Mouse (Mus musculus) forebrain, embryonic 14.5 days (tissue): ENCODE results near the gene Gm45234. TPM values are rescaled to one million over a fixed set of nuclear protein-coding genes. Genes with fewer than 3 reads are reported as not detected.
A peak's percentile ranks its signal among the peaks of the same experiment; 100 is the strongest.

ENCODE experiments used
- ATAC-seq: fragments of 200-750 bp; cut with Nextera tagmentation; 2 replicates; pipeline ENCODE4 v1.8.0; 2017; ENCODE audit warnings: mild to moderate bottlenecking, moderate library complexity
- DNase-seq: peaks from one replicate; pipeline ENCODE4 v3.0.0-alpha.2; 2015; ENCODE audit warnings: low spot score
- H3K27ac ChIP-seq: fragments of 300-500 bp; sonication (generic); 2 replicates; pipeline ENCODE4 v1.5.1; 2014; ENCODE audit warnings: low read depth, mild to moderate bottlenecking, control low read depth, low read length, moderate library complexity
- H3K27me3 ChIP-seq: fragments of 300-500 bp; sonication (generic); replicated peaks from 2 replicates; pipeline ENCODE4 v1.6.1; 2014; ENCODE audit warnings: low read length, control low read depth, mixed read lengths; ENCODE audit not compliant: control insufficient read depth, insufficient read depth
- H3K36me3 ChIP-seq: fragments of 300-500 bp; sonication (generic); 2 replicates; pipeline ENCODE4 v1.6.1; 2014; ENCODE audit warnings: low read length, control low read depth; ENCODE audit not compliant: control insufficient read depth, insufficient read depth
- H3K4me1 ChIP-seq: fragments of 300-500 bp; sonication (generic); 2 replicates; pipeline ENCODE4 v1.6.1; 2014; ENCODE audit warnings: antibody characterized with exemption, low read length, control low read depth; ENCODE audit not compliant: control insufficient read depth, insufficient read depth
- H3K4me2 ChIP-seq: fragments of 300-500 bp; sonication (generic); 2 replicates; pipeline ENCODE4 v1.6.1; 2014; ENCODE audit warnings: mild to moderate bottlenecking, control low read depth, low read length
- H3K4me3 ChIP-seq: fragments of 300-500 bp; sonication (generic); 2 replicates; pipeline ENCODE4 v1.5.1; 2014; ENCODE audit warnings: low read depth, low read length, control low read depth
- H3K9ac ChIP-seq: fragments of 300-500 bp; sonication (generic); 2 replicates; pipeline ENCODE4 v1.6.1; 2014; ENCODE audit warnings: mild to moderate bottlenecking, low read length, control low read depth, moderate library complexity
- H3K9me3 ChIP-seq: fragments of 300-500 bp; sonication (generic); replicated peaks from 2 replicates; pipeline ENCODE4 v1.6.1; 2016; ENCODE audit warnings: low read length, control low read depth, mixed read lengths; ENCODE audit not compliant: control insufficient read depth
- WGBS: fragments of 180-500 bp; shearing (Covaris S2); extraction: QIAGEN DNeasy Blood & Tissue Kit; methylation state at CpG from one replicate; pipeline ENCODE4 v1.1.7; 2014; 5-methylcytosine and 5-hydroxymethylcytosine counted together
- polyA plus RNA-seq: library from polyadenylated mRNA; unstranded; fragments of >200 nt; fragmentation: Nextera tagmentation; extraction: Ambion mirVana; gene quantifications from 2 replicates; pipeline ENCODE4 v1.2.1, GENCODE M21; 2014

Gm45234 gene
- polyA plus RNA-seq, 1 experiment from 2014 or later: not detected

- DNase-seq: no peak
- Histone ChIP-seq H3K4me2 (peak overlapping the region; percentile 77; the same call in 1 of the 2 replicates), H3K4me1 (peaks cover 18% of the 10 kb centered on the region), H3K4me3 (no peak overlapping the region), H3K36me3 (peaks cover 28% of the 10 kb centered on the region), H3K9ac (peak overlapping the region; percentile 88), H3K27ac (no peak overlapping the region), H3K27me3 (no peaks in the 10 kb centered on the region), H3K9me3 (no peaks in the 10 kb centered on the region)
- WGBS: 88% methylated on average over 10 of the region's 10 CpGs
- no peak for ATAC-seq
Measured at GRCm38 (mm10) chr6:124739231-124739796, 16.5 kb downstream of the Gm45234 start.

GRCm38 (mm10) chr6:124738511-124739023 is 17.3 kb downstream of the Gm45234 start, which contains the start of gene Ptpn6:
TSS of gene Ptpn6 (minus strand) at chr6:124738714.
- Histone ChIP-seq H3K4me2 (peak within 1 kb of the TSS; percentile 77; the same call in 1 of the 2 replicates), H3K4me3 (no peak within 1 kb of the TSS)
- WGBS: 31% methylated on average over 15 of the region's 15 CpGs

GRCm38 (mm10) chr6:124737040-124737439 is 18.8 kb downstream of the Gm45234 start:
- WGBS: 90% methylated on average over 11 of the region's 11 CpGs
- ATAC-seq: no peak

More at GRCm38 (mm10) chr6:124738511-124739023, 17.3 kb downstream of the Gm45234 start, which contains the start of gene Ptpn6:
- no peak for DNase-seq
- Histone ChIP-seq H3K27me3 (no peaks in the 10 kb centered on the region), H3K9me3 (no peaks in the 10 kb centered on the region), H3K36me3 (peaks cover 20% of the 10 kb centered on the region), H3K9ac (peak within 1 kb of the TSS; percentile 88), H3K4me1 (peaks cover 18% of the 10 kb centered on the region), H3K27ac (no peak within 1 kb of the TSS)
- ATAC-seq: no peak

GRCm38 (mm10) chr6:124734417-124734816 is 21.4 kb downstream of the Gm45234 start:
- ATAC-seq (no peak), DNase-seq (no peak)
- H3K4me3 ChIP-seq: no peak overlapping the region

More at GRCm38 (mm10) chr6:124737040-124737439, 18.8 kb downstream of the Gm45234 start:
- Histone ChIP-seq H3K36me3 (peaks cover 6% of the 10 kb centered on the region; the same call in 1 of the 2 replicates), H3K4me3 (no peak overlapping the region), H3K27me3 (no peaks in the 10 kb centered on the region), H3K27ac (no peak overlapping the region), H3K4me1 (peaks cover 16% of the 10 kb centered on the region), H3K4me2 (no peak overlapping the region), H3K9ac (no peak overlapping the region), H3K9me3 (no peaks in the 10 kb centered on the region)
- no peak for DNase-seq

GRCm38 (mm10) chr6:124732476-124733370 is 23.1 kb downstream of the Gm45234 start:
- no peaks in the 10 kb centered on the region for H3K9me3 ChIP-seq
- DNase-seq (no peak), ATAC-seq (no peak)
- H3K4me3 ChIP-seq: no peak overlapping the region
- no peak overlapping the region for H3K9ac ChIP-seq
- H3K4me1 ChIP-seq: no peaks in the 10 kb centered on the region
- no peaks in the 10 kb centered on the region for H3K36me3 ChIP-seq
- H3K4me2 ChIP-seq: no peak overlapping the region
- 58% methylated on average over 19 of the region's 19 CpGs for WGBS
- H3K27ac ChIP-seq: no peak overlapping the region
- H3K27me3 ChIP-seq: no peaks in the 10 kb centered on the region

More at GRCm38 (mm10) chr6:124734417-124734816, 21.4 kb downstream of the Gm45234 start:
- 91% methylated on average over 3 of the region's 3 CpGs for WGBS
- Histone ChIP-seq H3K4me2 (no peak overlapping the region), H3K9ac (no peak overlapping the region), H3K27me3 (no peaks in the 10 kb centered on the region), H3K36me3 (peaks cover 6% of the 10 kb centered on the region; the same call in 1 of the 2 replicates), H3K4me1 (peaks cover 5% of the 10 kb centered on the region), H3K27ac (no peak overlapping the region), H3K9me3 (no peaks in the 10 kb centered on the region)

- no peak overlapping the region for H3K4me2 ChIP-seq
- no peaks in the 10 kb centered on the region for H3K36me3 ChIP-seq
- no peaks in the 10 kb centered on the region for H3K27me3 ChIP-seq
- H3K4me3 ChIP-seq: no peak overlapping the region
- no peak overlapping the region for H3K27ac ChIP-seq
- H3K9ac ChIP-seq: no peak overlapping the region
- WGBS: 90% methylated on average over 7 of the region's 7 CpGs
- ATAC-seq: no peak
- no peaks in the 10 kb centered on the region for H3K4me1 ChIP-seq
- no peak for DNase-seq
- no peaks in the 10 kb centered on the region for H3K9me3 ChIP-seq
Measured at GRCm38 (mm10) chr6:124731038-124731437, 24.8 kb downstream of the Gm45234 start.

- Histone ChIP-seq H3K9ac (no peak overlapping the region), H3K9me3 (no peaks in the 10 kb centered on the region), H3K4me1 (no peaks in the 10 kb centered on the region), H3K27ac (no peak overlapping the region), H3K36me3 (no peaks in the 10 kb centered on the region), H3K27me3 (no peaks in the 10 kb centered on the region), H3K4me3 (no peak overlapping the region), H3K4me2 (no peak overlapping the region)
- DNase-seq (no peak), ATAC-seq (no peak)
- WGBS: 91% methylated on average over 8 of the region's 8 CpGs
Measured at GRCm38 (mm10) chr6:124729850-124730705, 25.7 kb downstream of the Gm45234 start.

- ATAC-seq: no peak
- no peak for DNase-seq
- H3K4me3 ChIP-seq: no peak overlapping the region
- H3K27ac ChIP-seq: no peak overlapping the region
- H3K9me3 ChIP-seq: no peaks in the 10 kb centered on the region
- H3K27me3 ChIP-seq: no peaks in the 10 kb centered on the region
- H3K36me3 ChIP-seq: no peaks in the 10 kb centered on the region
- 89% methylated on average over 10 of the region's 10 CpGs for WGBS
- H3K4me2 ChIP-seq: no peak overlapping the region
- H3K4me1 ChIP-seq: no peaks in the 10 kb centered on the region
- no peak overlapping the region for H3K9ac ChIP-seq
Measured at GRCm38 (mm10) chr6:124728621-124729020, 27.2 kb downstream of the Gm45234 start.
